Mouse (Mus musculus) spleen, adult 12 weeks (tissue): ENCODE measurements around the gene Hivep3.

ENCODE experiments used
- DNase-seq: peaks from one replicate; pipeline ENCODE4 v3.0.0; 2022; ENCODE audit warnings: low spot score

Gene Hivep3

DNA sequence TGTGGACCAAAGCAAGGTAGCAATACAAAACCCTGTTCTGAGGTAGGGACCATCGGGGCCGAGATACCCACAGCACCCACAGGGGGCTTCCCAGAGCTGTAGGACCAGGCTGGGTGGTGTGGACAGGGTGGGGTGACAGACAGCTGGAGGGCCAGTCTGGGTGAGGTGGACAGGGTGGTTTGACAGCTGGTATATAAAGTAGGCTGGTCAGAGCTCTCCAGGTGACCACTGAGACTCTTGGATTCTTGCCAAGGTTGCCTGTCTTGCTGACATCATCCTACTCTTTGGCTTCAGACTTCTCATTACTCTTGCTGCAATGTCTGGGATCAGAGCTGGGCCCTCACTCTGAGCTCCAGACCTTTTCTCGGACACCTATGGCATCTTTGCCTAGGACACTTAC, 372.8 kb downstream of the Hivep3 start:
- DNase-seq: no peak

DNA sequence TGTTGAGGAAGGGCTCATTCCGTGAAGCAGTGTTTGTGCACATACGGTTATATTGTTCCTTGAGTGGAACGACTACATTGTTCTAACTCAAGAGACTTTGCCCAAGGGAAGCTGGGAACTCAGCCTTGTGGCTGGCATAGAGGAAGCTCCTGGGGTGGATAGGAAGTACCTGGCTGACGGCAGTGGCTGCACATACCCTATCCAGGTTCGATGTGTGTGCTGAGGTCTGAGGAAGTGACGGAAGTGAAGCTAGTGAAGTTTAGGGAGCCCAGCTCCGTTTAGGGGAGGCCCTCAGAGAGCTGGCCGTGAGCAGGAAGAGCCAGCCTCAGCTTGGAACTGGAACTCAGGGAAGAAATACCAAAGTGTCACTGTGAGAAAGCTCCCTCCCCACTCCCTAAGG, 374.2 kb downstream of the Hivep3 start:
- no peak for DNase-seq

DNA sequence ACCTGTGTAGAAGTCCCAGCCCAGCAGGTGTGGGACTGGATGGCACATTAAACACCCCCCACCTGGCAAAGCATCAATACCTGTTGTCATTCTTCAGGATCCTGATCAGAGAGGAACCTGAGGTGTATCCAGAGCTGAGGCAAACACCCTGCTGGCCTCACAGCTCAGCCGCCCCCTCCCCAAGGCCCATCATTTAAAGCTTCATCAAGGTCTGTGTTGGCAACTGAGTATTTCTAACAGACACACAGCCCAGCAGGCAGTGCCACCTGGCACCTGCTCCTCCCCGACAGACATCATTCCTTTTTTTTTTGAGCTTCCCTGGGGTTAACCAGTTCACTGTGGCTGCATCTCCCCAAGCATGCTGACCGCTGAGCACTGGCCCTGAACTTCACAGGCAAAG, 381.9 kb downstream of the Hivep3 start:
- no peak for DNase-seq

DNA sequence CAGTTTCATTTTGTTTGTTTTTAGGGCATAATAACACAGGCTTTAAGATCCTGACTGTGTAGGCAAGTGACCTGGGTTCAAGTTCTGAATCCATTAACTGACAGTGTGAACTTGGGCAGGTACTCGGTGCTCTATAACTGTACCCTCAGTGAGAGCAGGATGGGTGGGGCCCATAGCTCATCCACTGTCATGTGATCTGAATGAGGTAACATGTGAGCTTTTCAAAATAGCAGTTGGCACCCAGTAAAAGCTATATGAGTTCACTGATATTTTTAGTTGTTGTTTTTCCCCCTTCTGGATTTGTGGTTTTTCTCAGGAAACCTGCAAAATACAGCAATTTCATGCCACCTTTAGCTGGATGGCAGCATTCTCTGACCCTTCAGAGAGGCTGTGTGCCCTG, 382.7 kb downstream of the Hivep3 start:
- no peak for DNase-seq

DNA sequence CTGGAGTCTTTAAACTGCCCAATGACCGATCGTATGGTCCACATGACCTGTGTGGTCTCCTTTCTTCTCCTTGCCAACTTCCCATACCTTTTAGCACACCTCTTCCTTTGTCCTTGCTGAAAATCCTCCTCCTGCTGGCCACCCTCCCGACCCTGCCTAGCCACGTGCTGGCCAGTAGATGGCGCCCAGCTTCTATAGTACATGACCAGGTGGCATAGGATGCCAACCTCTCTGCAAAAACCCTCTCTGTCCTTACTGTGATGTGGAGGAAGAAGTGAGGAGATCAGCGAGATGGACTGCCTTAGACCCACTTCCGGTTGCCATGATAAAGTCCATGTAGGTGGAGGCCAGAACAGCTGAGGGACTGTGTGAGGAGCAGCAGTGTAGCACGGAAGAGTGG, 386.7 kb downstream of the Hivep3 start:
- no peak for DNase-seq

DNA sequence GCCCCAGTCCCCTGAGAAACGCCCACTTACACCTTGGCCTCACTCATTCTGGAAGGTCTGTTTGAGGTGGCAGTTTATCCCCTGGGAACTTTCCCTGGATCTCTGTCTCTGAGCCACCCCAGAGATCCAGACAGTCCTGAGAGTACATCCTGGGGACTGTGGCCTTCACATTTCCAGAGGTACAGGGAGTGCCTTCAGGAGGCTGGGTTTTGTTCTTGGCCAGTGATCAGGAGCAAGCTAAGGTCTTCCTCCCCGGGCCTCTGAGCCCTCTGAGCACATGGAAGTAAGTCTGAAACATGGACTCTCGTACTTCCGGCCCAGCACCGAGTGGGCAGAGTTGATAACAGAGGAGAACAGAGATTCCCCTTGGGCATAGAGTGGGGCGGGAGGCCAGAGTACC, 391.1 kb downstream of the Hivep3 start:
- no peak for DNase-seq

DNA sequence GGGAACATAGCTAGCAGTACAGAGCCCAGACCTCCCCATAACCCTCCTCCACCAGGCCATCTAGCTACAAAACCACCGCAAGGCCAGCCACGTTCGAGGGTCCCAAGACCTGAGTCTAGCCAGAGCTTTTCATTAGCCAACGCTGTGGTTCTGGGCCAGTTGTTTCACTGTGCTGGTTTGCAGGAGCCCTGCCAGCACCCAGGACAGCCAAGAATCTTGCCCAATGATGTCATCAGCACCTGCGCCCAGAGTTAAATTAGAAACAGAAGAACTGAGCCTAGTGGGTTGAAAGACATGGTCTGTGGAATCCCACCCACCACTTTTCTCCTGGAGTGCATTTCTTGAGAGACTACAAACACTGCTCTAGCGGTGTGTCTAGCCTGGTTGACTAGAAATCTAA, 392.5 kb downstream of the Hivep3 start:
- no peak for DNase-seq

DNA sequence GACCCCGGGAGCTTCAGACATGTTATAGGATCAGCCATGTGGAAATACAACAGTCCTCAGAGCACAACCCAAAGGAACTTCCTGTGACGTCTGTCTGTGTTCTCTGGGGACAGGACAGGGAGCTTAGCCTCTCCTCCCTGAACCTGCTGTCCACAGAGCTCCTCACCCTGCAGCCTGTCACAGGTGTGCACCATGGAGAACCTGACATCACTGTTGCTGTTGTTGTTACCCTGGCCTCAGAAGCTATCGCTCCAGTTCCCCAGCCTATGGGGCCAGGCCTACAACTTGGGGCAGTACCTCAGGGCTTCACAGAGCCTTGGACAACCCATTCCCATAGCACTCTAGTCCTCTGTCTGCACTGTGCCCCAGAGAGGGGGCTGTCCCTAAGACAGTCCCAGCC, 393.7 kb downstream of the Hivep3 start:
- DNase-seq: no peak

DNA sequence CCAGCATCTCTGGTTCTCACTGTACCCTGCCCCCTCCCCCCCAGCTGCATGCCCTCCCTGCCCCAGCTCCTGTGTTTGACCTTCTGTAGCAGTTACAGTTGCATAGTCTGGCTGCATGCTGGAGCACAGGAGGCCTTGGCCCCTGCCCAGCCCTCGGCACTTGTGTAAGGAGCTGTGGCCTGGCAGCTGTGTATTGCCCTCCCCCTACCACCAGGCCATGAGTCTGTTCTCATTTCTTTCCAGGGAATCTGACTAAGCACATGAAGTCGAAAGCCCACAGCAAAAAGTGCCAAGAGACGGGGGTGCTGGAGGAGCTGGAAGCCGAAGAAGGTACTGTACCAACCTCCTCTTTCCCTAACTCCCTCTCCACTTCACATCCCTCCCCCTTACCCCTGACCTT, 394.4 kb downstream of the Hivep3 start:
- DNase-seq: no peak

DNA sequence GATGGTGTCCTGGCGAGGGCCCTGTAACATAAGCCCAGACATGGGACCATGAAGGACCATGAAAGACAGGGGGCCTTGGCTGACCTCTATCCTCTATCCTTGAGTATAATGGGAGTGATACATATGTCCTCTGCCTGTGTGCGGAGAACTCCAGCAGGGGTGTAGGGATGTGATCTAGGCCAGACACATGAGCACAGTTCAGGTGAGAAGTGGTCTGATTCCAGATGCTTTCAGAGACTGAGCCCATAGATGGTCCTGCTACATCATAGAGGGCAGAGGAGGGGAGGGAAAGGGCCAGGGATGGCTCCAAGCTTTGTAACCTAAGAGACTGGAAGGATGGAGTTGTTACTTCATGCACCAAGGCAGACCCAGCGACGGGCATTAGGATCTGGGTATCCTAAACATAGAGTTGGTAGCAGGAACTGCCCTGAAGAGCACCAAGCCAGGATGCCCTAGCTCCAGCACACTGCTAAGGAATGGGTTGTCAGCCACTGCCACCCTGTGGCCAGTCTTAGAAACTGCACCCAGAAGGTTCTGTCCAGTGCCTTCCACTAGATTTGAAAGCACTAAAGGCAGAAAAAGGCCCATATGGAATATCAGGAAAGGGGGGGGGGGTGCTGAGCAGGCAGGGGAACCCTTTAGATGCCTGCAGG, 395.8 kb downstream of the Hivep3 start:
- DNase-seq: no peak

DNA sequence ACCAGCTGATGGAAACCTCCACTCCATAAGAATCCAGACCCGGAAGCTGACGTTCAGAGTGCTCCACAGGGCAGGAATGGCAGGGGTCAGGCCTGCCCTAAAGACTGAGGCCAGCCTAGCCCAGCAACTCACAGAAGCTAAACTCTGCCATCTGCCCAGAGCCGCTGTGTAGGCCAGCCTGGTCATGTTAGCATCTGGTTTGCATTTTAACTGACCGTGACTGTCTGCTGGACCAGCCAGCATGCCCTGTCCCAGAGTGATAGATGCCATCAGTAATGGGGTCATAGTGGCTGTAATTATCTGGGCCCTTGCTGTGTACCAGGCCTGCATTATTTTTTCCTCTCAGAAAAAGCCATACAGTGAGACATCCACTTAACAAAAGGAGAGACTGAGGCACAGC, 397.3 kb downstream of the Hivep3 start:
- DNase-seq: no peak

DNA sequence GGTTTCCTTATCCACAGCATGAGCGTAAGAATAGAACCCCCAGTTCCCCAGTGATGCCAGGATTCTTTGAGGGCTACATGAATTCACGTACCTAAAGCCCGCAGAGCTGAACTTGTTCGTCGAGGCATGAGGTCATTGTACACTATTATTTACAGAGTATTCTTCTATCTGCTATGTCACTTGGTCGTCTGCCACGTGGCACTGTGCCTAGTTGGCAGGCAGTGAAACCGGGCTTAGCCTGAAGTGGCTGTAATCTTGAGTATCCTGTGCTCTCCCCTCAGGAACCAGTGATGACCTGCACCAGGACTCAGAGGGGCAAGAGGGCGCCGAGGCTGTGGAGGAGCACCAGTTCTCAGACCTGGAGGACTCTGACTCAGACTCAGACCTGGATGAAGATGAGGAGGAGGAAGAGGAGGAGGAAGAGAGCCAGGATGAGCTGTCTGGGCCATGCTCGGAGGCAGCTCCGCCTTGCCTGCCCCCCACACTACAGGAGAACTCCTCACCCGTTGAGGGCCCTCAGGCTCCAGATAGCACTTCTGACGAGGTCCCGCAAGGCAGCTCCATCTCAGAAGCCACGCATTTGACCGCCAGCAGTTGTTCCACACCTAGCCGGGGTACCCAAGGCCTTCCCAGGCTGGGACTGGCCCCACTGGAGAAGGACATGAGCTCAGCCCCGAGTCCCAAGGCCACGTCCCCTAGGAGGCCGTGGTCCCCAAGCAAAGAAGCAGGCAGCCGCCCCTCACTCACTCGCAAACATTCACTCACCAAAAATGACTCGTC, 398.0 kb downstream of the Hivep3 start:
- no peak for DNase-seq

DNA sequence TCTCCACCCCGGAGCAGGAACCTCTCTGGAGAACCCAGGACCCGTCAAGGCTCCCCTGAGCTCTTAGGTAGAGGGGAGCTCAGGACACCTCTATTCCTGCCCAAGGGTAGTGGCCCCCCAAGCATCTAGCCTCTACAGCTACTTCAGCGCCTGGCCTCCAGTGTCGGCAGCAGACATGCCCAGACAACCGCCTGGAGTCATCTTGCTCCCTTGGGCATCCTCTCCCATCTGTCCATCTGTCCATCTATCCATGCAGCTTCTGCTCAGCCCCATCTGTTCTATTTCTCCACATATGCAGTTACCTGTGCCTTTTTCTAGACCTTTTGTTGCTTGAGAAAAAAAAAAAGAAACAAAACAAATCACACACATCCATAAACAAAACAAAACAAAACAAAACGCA, 400.6 kb downstream of the Hivep3 start:
- DNase-seq: no peak

DNA sequence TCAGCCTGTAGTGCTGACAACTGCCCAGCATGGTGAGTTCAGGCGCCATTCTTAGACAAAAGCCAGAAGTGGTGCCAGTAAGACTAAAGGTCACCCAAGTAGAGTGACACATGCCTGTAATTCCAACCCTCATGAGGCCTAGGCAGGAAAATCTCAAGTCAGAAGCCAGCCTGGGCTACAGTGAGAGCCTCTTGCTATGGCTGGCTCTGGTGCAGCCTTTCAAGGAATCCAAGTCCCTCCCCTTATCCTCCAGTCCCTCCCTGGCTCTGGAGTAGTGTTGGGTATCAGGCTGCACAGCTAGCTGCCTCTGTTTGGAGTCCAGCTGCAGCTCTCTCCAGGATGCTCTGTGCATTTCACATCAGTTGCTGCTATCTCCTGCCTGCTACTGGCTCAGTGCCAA, 408.2 kb downstream of the Hivep3 start:
- DNase-seq: no peak

DNA sequence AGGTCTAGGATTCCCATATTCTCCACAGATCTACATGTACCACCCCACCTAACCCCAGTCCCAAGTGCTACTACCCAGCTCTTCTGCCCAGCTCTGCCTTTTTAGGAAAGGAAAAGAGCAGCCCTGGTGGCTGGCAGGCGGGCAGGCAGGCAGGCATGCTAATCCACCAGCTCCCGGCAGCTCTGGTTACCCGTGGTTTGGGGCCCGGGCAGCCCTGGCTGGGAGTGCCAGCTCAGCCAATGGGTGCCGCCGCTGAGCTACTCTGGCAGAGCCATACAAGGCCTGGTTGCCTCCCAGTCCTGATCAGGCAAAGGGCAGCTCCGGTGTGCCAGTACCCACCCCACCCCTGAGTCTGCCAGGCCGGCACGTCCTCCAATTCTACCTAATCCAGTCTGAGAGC, 409.3 kb downstream of the Hivep3 start:
- DNase-seq: no peak

DNA sequence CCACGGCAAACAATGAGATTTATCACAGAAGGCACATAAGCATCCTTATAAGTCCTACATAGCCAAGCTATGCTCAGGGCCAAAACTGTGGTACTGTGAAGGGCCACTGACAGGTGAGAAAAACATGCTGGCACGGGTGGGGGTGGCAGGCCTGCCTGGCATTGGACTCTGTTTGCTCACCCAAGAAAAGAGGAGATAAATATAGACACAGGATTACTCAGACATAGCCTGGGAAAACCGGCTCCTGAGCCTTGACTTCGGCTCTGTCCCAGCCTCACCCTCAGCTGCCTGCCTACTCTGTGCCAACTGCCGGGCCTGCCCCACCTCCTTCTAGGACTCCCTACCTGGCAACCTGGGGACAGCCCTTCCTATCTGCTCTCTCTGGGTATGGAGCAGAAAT, 410.8 kb downstream of the Hivep3 start:
- DNase-seq: no peak

DNA sequence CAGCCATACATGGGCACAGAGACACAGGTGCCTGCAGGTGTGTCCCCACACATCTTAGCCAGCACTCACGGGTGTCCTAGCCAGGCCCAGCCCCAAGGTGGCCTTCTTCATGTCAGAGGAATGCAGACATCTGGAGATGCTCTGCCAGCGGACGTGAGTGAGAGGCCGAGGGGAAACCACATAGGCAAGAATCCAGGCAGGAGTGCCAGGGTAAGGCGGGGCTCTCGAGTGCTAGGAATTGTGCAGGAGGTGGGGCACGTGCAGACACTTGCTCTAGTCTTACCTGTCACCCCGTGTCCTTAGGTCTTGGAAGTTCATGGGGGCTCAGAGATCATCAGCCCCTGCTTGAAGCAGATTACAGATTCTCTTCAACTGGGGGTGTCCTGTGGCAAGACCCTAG, 412.3 kb downstream of the Hivep3 start:
- no peak for DNase-seq

DNA sequence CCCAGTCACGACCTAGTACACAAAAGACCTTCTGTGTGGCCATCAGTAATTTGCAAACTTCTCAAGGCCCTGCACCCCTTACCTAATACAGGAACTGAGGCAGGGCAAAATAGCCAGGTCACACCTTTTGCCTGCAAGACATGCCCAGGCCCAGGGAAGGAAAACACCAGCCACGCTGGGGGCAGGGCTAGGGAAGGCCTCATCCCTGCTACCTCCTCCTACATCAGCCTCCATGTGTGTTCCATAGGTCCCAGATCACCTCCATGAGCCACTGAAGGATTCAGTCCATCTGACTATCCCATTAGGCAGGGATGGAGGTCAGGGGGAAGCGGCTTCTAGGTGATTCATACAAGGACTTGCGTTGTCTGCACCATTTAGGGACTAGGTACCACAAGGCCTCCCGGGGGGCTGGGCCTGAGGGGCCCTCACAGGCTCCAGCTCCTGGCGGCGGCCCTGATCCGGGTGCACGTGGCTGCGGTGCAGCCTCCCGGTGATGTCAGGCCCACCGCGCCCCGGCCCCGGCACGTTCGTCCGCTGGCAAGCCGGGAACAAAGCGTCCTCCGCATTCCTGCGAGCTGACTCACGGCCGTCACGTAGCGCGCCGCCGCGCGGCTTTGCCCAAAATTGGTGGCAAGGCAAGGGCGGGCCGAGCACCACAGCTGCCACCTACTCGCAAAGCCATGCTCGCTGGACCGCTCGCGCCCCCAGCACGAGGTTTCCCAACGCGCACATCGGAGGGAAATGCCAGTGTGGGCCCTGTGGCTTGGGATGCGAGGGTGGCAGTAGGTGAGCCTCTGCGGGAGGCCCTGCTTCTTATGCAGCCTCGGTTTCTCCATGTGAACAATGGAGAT, 414.9 kb downstream of the Hivep3 start:
- no peak for DNase-seq

DNA sequence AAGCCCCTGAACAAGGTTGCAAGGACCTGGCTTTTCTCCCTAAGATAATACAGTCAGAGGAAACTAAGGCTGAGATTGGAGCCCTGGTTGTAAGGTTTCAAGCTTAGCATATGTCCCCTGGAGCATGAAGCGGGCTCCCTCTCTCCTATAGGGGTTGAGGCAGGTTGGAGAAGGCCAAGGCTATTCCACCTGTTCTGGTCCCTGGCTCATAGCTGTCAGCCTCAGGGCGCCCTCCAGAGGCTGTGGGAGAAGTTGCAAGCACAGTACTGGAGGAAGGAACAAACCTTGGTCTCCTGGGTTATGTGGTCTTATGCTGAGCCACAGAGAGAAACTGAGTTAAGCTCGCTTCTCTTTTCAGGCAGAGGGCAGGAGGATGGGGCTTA, 415.5 kb downstream of the Hivep3 start:
- DNase-seq: no peak

DNA sequence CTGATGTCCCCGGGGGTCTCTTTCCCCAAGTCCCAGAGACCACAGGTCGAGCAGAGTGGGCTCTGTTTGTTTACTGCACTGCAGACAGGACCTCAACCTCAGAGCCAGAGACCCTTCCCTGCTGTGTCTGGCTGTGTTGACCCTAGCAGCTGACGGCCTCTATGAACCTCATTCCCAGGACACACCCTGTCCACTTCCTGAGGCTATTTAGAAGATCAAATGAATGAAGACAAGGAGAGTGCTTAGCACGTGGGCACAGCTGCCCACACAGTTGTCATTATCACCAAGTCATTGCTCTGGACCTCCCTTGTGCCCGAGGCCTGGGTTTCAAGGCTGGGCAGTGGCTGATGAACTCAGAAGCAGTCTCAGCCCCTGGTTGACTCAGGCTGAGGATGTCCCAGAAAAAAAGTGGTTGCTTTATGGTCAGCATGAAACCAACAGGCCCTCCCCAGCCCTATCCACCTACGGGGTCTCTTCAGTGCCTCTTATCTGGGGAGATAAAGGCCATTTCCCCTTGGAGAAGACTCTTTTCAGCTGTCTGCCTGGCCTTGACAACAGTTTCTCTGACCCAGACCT, 416.8 kb downstream of the Hivep3 start:
- no peak for DNase-seq

DNA sequence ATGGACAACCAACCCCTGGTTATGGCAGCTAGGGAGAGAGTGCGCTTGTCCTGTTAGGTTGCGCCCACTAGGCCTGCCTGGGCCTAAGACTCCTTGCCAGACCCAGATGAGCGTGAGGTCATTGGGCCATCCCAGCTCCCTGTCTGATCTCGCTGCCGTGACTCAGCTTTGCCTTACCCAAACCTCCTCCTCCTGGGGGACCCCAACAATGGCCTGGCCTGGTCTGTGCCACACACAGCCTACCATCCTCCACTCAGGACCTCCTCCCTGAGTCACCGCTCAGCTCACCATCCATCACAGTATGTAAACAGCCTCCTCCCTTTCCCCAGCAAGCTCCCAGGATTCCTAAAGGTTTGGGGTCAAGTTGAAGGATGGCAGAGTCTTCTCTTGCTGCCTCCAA, 418.3 kb downstream of the Hivep3 start:
- no peak for DNase-seq

DNA sequence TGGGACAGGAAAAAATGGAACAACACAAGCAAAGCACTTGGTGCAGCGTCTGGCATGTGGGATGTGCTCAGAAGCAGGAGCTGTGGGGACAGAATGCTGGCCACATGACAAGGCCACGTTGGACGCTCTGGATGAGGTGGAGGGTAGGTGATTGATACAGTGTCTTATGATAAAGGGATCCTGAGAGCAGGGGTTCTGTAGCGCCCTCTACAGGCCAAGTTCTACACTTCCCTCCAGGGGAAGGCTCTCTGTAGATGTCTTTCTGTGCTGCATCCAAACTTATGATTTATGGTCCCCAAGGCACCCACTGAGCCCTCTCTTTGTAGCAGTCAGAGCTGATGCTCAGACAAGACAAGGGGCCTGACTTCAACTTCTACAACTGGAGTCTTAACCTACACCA, 419.1 kb downstream of the Hivep3 start:
- no peak for DNase-seq

DNA sequence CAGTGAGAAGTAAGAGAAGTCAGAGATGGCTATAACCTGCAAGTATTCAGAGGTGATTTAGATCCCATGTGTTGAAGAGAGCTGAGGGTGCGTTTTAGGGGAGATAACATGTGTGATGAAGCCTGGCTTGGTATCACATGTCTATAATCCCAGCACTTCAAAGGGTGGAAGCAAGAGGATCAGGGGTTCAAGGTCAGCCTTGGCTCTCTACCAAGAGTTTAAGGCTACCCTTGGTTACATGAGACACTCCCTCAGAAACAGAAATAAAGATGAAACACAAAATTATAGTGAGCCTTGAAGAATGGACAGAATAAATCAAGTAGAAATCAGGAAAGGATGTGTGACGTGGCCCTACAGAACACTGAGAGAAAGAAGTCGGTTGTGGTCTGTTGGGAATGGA, 420.2 kb downstream of the Hivep3 start:
- DNase-seq: no peak
